Mouse (Mus musculus) cerebellum, adult 9-10 months (tissue): ENCODE measurements around the gene Ppp4r2.

ENCODE experiments used
- DNase-seq: peaks from one replicate; pipeline ENCODE4 v3.0.0; 2022

Ppp4r2 gene

DNA sequence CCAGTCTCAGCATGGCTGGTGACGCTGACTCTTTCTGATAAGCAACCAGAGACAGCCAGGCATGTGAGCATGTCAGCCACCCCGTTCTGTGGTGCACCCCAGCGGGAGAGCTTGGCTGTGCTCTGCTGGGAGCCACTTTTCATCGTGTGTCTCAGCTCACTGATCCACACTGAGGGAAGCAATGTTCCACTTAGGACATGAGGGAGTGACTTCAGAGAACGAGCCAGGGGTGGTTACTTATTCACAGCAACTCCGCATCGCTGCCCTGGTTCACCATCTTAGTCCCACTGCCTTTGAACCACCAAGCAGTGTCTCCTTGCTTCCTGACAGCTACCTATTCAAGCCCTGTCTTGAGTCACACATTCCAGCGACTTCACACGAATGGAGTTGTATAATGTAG, 53.6 kb downstream of the Ppp4r2 start:
- DNase-seq = no peak

DNA sequence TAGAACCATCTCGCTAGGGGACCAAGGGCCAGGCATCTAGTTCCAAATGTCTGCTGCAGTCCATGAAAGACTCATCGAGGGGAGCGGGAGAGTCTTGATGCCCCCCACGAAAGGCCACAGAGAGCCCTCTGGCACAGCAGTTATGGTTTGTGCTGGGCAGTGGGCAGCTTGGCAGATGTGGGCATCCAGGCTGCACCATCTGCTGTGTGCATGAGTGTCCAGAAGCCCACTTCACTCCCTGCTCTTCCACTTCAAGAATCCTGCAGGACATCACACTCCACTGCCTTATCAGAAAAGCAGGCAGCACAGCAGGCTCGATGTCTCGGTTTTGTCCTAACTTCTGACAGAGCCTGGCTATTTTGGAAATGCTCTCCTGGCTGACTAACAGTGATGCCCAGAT, 55.9 kb downstream of the Ppp4r2 start:
- DNase-seq = no peak

DNA sequence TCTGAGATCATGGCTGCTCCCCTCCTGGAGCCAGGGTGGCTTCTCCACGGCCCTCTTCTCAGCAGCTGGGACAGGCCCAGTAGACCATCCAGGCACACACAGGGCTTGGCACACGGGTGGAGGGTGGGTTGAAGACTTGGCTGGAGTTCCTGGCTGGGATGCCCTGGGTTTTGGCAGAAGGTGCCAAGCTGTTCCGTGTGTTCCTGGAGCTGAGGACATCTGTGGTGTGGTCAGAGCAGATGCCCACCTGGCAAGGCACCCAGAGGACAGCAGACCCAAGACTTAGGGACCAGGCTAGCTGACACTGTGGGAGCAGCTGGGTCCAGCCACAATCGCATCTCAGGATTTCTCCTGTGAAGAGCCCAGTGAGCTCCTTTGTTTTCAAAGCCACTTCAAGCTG, 59.1 kb downstream of the Ppp4r2 start:
- peak; percentile 88 for DNase-seq

GRCm38 (mm10) chr6:100893073-100893472, 59.7 kb downstream of the Ppp4r2 start:
- DNase-seq = no peak

- no peak for DNase-seq
These were observed 61.8 kb downstream of the Ppp4r2 start for GRCm38 (mm10) chr6:100895183-100895582.

DNA sequence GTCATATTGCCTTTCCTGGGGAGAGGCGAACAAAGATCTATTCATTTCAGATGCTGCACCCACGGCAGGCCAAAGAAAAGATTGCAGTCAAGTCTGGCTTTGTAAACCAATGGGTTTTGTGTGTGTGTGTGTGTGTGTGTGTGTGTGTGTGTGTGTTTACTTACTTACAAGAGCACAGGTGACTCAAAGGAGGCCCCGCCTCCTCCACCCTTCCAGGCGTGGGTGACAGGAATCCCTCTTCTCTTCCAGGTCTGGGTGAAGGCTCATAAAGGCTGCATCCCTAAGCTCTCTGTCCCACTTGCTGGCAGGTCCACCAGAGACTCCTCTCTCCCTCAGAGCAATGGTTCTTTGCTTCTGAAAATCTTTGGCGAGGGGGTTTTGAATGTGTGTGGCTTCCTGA, 63.5 kb downstream of the Ppp4r2 start:
- no peak for DNase-seq

DNA sequence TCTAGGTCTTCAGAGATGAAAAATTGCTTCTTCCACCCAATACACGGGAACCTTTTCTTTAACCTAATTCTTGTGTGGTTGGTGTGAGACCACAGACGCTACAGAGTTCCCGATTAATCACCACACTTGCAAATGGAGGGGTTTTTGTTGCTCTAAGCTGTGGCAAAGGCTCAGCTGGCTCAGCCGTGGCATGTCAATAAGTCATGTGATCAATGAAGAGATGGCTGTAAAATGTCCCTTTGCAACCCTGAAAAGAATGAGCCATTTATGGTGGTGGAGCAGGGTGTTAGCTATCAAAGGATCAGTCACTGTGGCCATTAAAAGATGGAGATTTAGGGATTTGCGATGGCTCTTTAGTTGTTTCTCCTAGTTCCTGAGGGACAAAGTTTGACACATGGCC, 71.0 kb downstream of the Ppp4r2 start:
- DNase-seq = no peak

DNA sequence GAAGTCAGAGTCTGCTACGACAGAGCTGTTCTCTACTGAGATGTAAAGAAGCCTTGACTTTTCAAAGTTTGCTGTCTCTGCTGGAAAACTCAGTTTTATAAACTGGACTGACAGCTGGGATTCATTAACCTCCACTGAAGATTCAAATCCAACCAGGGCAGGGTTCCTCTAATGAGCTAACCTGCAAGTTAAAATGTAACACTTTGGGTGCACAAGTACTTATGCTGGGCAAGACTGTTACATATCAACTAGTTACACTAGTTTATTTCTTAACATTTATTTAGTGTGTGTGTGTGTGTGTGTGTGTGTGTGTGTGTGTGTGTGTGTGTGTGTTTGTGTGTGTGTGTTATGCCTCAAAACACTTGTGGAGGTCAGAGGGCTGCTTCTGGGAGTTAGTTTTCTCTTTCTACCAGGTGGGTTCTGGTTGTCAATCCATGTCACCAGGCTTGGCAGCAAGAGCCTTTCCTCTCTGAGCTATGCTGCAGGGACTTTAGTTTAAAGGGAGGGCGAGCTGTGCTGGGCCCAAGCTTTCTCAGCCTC, 76.8 kb downstream of the Ppp4r2 start:
- DNase-seq = no peak
